Mouse (Mus musculus): ENCODE data around the gene Ipo11.

- TF ChIP-seq CTCF (IDR thresholded peaks at IDR 0.05; ENCODE audit: low read depth) (no peak), EP300 (IDR thresholded peaks at IDR 0.05; ENCODE audit: low read depth) (no peak)
These were observed 128.4 kb downstream of the Ipo11 start for GRCm38 (mm10) chr13:106808315-106808714.
